Mouse (Mus musculus): Measurements from ENCODE around the gene Opa3. TPM values are rescaled to one million over a fixed set of nuclear protein-coding genes. Genes with fewer than 3 reads are reported as not detected.

Gene Opa3
- total RNA-seq, 2 experiments from 2014 or later = 41.9 to 52.4 TPM

DNA sequence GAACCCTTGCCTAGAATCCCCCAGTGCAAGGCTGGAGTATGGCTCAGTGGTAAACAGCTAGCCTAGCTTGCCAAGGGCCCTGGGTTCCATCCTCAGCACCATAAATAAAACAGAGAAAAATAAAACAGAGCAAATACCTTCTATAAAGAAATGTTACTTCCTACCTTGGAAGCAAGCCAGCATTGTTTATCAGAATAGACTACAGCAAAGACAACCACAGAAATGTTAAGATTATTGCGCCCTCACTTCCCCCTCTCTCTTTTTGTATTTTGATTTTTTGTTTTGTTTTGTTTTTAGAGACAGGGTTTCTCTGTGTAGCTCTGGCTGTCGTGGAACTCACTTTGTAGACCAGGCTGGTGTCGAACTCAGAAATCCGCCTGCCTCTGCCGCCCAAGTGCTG lies 69.7 kb downstream of the Opa3 start:
- intact Hi-C loops (cut with DNase I) = loop anchor here (5.0 kb wide), 1 partner anchor 65 kb away; no protein-coding TSS in a partner anchor
- H3K27ac ChIP-seq = no peak overlapping the region
- no peak overlapping the region for H3K4me3 ChIP-seq
- TF ChIP-seq CTCF (IDR thresholded peaks at IDR 0.05) = no peak
- DNase-seq = no peak

DNA sequence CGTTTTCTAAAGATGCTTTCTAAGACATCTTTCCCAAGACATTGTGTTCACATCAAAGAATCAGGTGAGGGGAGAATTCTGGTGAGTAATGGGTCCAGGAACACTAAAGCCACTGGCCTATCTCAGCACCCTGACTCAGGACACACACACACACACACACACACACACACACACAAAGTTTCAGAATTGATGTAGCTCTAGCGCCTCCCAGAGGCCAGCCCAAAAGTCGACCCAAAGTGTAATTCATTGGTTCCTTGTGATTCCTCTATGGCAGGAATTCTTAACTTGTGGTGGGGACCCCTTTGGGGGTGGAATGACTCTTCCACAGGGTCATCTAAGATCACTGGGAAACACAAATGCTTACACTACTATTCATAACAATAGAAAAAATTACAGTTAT lies 71.1 kb downstream of the Opa3 start:
- TF ChIP-seq CTCF (IDR thresholded peaks at IDR 0.05) = peak; percentile 65
- Histone ChIP-seq H3K4me3 (no peak overlapping the region), H3K27ac (no peak overlapping the region)
- intact Hi-C loops (cut with DNase I) = loop anchor here (1.0 to 5.0 kb wide), 2 partner anchors 15 to 63 kb away; no protein-coding TSS in a partner anchor
- peak; percentile 70 for DNase-seq

DNA sequence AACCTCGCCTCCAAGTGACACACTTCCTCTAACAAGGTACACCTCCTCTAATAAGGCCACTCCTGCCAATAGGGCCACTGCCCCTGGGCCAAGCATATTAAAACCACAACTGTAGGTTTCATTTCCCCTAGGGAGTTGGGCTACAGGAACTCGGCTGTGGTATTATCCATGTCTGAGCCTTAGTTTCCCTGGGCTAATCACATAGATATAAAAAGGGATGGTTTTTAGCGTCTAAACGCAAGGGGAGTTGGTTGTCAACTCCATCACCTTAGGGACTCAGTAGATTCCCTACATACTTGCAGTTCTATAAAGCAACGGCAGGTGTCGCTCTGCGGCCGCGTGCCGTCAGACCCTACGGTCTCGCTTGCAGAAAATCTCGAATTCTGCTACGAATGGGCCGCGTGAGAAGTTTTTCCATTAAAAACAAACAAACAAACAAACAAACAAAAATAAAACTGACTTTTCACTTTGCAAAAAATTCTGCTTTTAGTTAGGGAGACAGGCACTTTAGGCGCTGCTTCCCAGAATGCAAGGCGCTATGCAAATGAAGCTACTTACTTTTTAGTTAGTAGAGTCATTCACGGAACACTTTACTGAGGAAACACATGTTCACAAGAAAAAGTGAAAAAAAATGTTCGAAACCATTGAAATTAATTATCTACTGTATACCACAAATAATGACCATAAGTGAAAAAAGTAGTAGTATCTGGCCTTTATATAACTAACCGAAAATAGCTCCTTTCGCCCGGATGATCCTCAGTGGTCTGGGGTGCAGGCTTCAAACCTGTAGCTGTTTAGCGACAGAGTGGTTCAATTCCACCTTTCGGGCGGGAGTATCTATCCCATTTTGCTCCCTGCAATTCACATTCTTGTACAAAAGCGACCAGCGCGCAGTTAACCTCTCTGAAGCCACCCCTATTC lies 72.6 kb downstream of the Opa3 start:
- intact Hi-C loops (cut with DNase I) = loop anchor here (1.0 to 2.0 kb wide), 2 partner anchors 42 to 122 kb away; no protein-coding TSS in a partner anchor
- peak; percentile 83 for DNase-seq
- Histone ChIP-seq H3K27ac (peak overlapping the region; percentile 95), H3K4me3 (peak overlapping the region; percentile 80)
- peak; percentile 98; the same call in 1 of the 2 replicates for TF ChIP-seq CTCF (IDR thresholded peaks at IDR 0.05)

DNA sequence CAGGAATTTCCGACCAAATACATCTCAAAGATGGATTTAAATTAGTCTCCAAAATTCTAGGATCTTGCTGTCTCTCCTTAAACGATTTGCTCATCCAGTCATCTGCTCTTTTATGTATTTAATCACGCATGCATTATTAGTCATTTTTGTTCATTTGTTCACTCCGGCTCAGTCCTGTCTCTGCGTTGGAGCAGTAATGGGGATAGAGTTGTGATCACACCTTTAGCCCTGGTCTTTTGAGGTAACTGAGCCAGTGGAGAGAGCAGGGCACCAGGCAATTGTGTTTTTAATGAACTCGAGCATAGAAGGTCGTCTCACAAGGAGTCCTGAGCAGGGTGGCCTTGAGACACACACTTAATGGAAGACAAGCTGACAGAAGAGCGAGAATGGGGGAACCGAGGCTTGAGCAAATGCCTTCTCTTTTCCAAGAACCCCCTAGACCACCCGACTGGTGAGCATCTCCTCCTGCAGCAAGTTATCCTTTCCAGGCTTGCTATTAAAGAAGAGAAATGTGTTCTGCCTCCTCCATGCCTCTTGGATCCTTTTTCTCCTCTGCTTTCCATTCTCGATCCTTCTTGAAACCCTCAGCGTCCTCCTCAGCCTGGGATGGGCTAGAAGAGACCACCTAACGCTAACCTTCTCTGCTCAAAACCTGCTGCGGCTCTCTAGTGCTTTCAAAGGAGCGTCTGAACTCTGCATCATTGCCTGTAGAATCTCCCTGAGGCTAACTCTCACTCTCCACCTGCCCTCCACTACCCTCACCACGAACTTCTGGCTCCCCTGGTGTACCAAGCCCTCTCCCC lies 73.5 kb downstream of the Opa3 start:
- Histone ChIP-seq H3K4me3 (peak overlapping the region; percentile 80), H3K27ac (peak overlapping the region; percentile 95)
- intact Hi-C loops (cut with DNase I) = loop anchor here (2.0 kb wide), 1 partner anchor 123 kb away; no protein-coding TSS in a partner anchor
- DNase-seq = no peak
- TF ChIP-seq CTCF (IDR thresholded peaks at IDR 0.05) = no peak

DNA sequence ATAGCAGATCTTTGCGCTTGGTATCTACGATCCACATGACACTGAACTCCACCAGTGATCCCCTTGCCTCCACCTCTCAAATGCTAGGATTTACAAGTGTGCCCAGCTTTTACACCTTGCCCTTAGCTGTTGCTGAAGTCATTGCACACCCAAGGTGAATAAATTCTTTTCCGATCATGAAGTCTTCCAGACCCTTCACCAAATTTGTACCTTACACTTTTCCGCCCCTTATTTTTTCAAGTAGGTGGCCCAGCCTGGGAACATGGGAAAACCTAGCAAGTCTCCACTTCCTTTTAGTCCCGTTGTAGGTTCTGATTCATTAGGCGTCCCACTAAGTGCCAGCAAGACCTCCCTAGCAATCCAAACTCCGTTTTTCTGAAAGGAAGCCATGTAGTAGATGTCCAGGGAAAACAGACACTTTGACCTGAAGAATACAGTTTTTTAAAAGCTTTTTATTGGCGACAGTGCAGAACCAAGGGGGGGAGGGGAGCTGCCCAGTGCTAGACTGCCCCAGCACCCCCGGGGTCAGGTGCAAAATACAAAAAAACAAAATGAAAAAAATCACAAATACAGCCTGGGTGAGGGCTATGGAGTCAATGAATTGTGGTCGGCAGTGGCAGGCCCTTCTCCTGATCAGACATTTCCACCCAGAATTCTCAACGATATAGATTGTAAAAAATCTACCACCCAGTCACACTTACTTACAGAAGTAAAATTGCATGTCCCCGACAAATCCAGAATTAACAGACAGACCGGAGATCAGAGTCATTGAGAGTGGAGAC lies 74.3 kb downstream of the Opa3 start:
- intact Hi-C loops (cut with DNase I) = no loop called here
- Histone ChIP-seq H3K27ac (no peak overlapping the region), H3K4me3 (no peak overlapping the region)

DNA sequence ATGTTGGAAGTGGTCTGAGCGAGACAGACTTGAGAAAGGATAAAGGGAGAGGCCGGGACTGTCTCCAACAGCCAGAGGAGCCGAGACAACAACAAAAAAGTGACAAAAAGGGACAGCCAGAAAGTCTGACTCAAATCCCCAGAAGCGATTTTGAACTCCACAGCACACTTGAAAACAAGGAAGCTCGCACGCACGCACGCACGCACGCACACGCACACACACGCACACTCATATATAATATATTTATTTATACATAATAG lies 74.8 kb downstream of the Opa3 start:
- no peak for DNase-seq
- intact Hi-C loops (cut with DNase I) = no loop called here
- no peak overlapping the region for H3K27ac ChIP-seq
- TF ChIP-seq CTCF (IDR thresholded peaks at IDR 0.05) = no peak
- no peak overlapping the region for H3K4me3 ChIP-seq

More for the DNA sequence above, 74.3 kb downstream of the Opa3 start:
- TF ChIP-seq CTCF (IDR thresholded peaks at IDR 0.05) = no peak
- no peak for DNase-seq

DNA sequence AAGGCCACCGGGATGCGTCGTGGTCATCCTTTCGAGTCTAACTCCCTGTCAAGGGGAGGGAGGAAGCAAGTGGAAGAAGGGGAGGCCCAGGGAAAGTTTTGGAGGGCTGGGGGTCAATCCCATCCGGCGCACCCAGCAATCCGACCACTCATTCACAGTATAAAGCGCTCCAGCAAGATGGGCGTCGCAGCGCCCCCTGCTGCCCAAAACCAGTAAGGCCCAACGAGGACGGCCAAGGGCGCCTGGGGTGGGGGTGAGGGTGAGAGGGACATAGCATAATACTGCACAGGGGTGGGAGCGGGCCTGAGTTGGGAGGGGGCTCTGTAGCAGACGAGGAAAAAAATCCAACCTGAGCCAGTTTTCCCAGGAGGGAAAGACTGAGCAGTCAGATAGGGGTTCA lies 75.6 kb downstream of the Opa3 start:
- intact Hi-C loops (cut with DNase I) = no loop called here
- peak; percentile 90; the same call in 1 of the 2 replicates for TF ChIP-seq CTCF (IDR thresholded peaks at IDR 0.05)
- Histone ChIP-seq H3K27ac (no peak overlapping the region), H3K4me3 (peak overlapping the region; percentile 54)
- peak; percentile 84 for DNase-seq

DNA sequence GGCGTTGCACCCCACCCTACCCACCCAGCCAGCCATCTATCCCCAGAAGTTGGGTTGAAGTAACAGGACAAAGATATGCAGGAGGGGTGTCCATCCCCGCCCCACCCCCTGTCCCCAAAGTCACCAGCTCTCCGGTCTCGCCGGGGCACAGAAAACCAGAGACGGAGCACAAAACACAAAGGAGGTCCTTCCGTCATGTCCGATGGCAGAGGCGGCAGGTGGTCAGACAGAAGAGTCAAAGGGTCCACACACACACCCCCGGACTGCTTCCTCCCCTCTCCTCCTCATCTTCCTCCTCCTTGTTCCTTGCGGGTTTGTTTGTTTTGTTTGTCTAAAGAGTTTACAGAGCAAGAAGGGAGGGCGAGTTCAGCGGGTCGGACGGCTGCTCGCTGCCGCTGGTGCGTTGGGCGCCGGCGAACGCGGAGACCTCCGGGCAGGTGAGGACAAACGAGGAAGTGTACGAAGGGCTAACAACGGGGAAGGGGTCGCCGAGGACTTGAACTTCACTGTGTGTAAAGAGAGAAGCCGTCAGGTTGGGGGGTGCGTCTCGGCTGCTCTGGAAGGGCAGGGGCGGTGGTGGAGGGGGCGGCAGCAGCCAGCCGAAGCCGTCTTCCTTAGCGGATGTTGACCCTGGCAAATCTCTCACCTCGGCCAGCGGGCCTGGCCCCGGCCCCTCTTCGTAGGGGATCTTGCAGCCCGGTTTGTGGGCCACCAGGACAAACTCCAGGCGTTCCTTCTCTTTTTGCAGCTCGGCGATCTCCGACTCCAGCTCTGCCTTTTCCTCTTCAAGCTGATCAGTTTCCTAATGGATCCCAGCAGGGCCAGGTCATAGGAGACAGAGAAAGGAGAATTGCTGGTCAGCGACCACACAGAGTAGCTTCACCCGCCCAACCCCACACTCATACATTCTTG lies 76.6 kb downstream of the Opa3 start:
- no peak overlapping the region for H3K27ac ChIP-seq
- no peak for DNase-seq
- H3K4me3 ChIP-seq = peak overlapping the region; percentile 54
- intact Hi-C loops (cut with DNase I) = no loop called here
- no peak for TF ChIP-seq CTCF (IDR thresholded peaks at IDR 0.05)

DNA sequence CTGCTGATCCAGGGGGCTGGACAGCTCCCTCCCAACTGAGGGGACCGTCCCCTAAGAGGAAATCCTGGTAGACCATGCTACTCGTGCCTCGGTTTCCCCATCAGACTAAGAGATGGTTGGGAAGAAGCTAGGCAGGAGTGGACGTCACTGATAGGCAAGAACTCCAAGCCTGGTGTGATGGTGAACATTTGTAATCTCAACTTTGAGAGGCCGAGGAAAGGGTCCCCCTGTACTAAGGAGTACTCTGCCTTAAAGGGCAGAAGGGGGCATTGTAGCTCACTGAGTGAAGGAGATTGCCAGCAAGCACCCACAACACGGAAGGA lies 77.2 kb downstream of the Opa3 start:
- H3K4me3 ChIP-seq = no peak overlapping the region
- intact Hi-C loops (cut with DNase I) = no loop called here
- DNase-seq = no peak
- H3K27ac ChIP-seq = no peak overlapping the region
- TF ChIP-seq CTCF (IDR thresholded peaks at IDR 0.05) = no peak

Small RNA genes lying within 50 kb of the gene (microRNA-seq; reads per million reads assigned to microRNA genes)
- gene Mir330 = 61.4 reads per million, percentile 36 among the genes with 10 or more reads in this experiment

Other genes with a start within 250 kb of the Opa3 start
- gene Nanos2, start 240.9 kb upstream of the Opa3 start, total RNA-seq (2021) = not detected
- gene Mypop, start 237.1 kb upstream of the Opa3 start, total RNA-seq (2021) = 1 to 10 TPM; 6.3 to 6.7 TPM
- gene Irf2bp1, start 224.3 kb upstream of the Opa3 start, total RNA-seq (2021) = 10 to 100 TPM; 18.2 to 20.5 TPM
- gene Foxa3, start 204.8 kb upstream of the Opa3 start, total RNA-seq (2021) = not detected
- 10 to 100 TPM; 70.9 to 81.5 TPM for gene Sympk, start 204.0 kb upstream of the Opa3 start, total RNA-seq (2021)
- gene Rsph6a, start 173.6 kb upstream of the Opa3 start, total RNA-seq (2021) = not detected
- 10 to 100 TPM; 31.9 to 32.1 TPM for gene Dmwd, start 152.1 kb upstream of the Opa3 start, total RNA-seq (2021)
- gene Dmpk, start 144.5 kb upstream of the Opa3 start, total RNA-seq (2021) = 100 to 1,000 TPM; 265 to 336 TPM
- gene Six5, start 133.7 kb upstream of the Opa3 start, total RNA-seq (2021) = 1 to 10 TPM in 1 of 2 experiments, under 1 TPM in 1; 0.89 to 2.3 TPM
- gene Gm4969, start 110.0 kb upstream of the Opa3 start, total RNA-seq (2021) = not detected
- 1 to 10 TPM; 2.3 to 3.0 TPM for gene Fbxo46, start 108.5 kb upstream of the Opa3 start, total RNA-seq (2021)
- 1 to 10 TPM; 2.0 TPM for gene Qpctl, start 79.0 kb upstream of the Opa3 start, total RNA-seq (2021)
- 10 to 100 TPM; 49.7 to 58.0 TPM for gene Snrpd2, start 78.6 kb upstream of the Opa3 start, total RNA-seq (2021)
- gene Gipr, start 62.2 kb upstream of the Opa3 start, total RNA-seq (2021) = not detected
- gene Eml2, start 51.9 kb upstream of the Opa3 start, total RNA-seq (2021) = 10 to 100 TPM in 1 of 2 experiments, 1 to 10 TPM in 1; 9.5 to 10.5 TPM
- 1 to 10 TPM; 1.9 to 2.9 TPM for gene Gpr4, start 15.8 kb upstream of the Opa3 start, total RNA-seq (2021)
- gene Vasp, start 43.5 kb downstream of the Opa3 start, total RNA-seq (2021) = 10 to 100 TPM; 13.6 to 17.3 TPM
- under 1 TPM in 1 of 2 experiments, not detected in 1; 0.74 TPM for gene Ppm1n, start 51.7 kb downstream of the Opa3 start, total RNA-seq (2021)
- gene Rtn2, start 54.3 kb downstream of the Opa3 start, total RNA-seq (2021) = 1,000 to 10,000 TPM in 1 of 2 experiments, 100 to 1,000 TPM in 1; 987 to 1,150 TPM
- under 1 TPM; 0.22 to 0.59 TPM for gene Fosb, start 81.7 kb downstream of the Opa3 start, total RNA-seq (2021)
- gene Ercc1, start 116.4 kb downstream of the Opa3 start, total RNA-seq (2021) = 10 to 100 TPM; 28.1 to 30.4 TPM
- 10 to 100 TPM; 11.4 to 11.5 TPM for gene Cd3eap, start 131.1 kb downstream of the Opa3 start, total RNA-seq (2021)
- 1 to 10 TPM; 2.1 to 4.9 TPM for gene Ppp1r13l, start 131.4 kb downstream of the Opa3 start, total RNA-seq (2021)
- 10 to 100 TPM in 1 of 2 experiments, 1 to 10 TPM in 1; 8.5 to 10.7 TPM for gene Ercc2, start 153.7 kb downstream of the Opa3 start, total RNA-seq (2021)
- under 1 TPM; 0.18 to 0.39 TPM for gene Klc3, start 175.8 kb downstream of the Opa3 start, total RNA-seq (2021)
- over 10,000 TPM; 32,173 to 47,719 TPM for gene Ckm, start 176.4 kb downstream of the Opa3 start, total RNA-seq (2021)
- gene Mark4, start 230.5 kb downstream of the Opa3 start, total RNA-seq (2021) = 10 to 100 TPM; 17.1 to 17.9 TPM
- gene Exoc3l2, start 235.0 kb downstream of the Opa3 start, total RNA-seq (2021) = under 1 TPM; 0.41 to 0.73 TPM